Mouse (Mus musculus): ENCODE results near the gene Cacna1c.

DNA sequence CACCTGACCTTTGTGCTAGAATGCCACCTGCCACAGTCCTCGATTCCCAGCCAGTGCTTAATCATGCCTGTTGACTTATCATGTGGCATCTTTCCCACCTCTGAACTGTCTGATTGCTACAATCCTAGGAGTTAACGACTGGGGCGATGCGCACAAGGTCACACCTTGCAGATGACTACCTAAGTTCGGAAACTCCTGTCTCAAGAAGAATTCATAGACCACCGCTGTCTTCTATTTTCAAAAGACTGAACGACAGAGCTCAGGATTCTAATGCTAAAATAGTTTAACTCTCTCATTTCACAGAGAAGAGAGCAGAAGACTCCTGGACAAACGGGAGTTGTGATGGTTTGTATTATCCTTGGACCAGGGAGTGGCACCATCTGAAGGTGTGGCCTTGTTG lies 426.4 kb downstream of the Cacna1c start:
- TF ChIP-seq CTCF (IDR thresholded peaks at IDR 0.05; ENCODE audit: low read depth) (no peak), EP300 (IDR thresholded peaks at IDR 0.05; ENCODE audit: low read depth) (no peak)

Measured in liver, postnatal 0 days (tissue).